Mouse (Mus musculus): ENCODE results near the gene Slc35g1. TPM values are rescaled to one million over a fixed set of nuclear protein-coding genes. Genes with fewer than 3 reads are reported as not detected.

Gene Slc35g1
- polyA plus RNA-seq, 1 experiment from 2014 or later = 3.9 TPM

DNA sequence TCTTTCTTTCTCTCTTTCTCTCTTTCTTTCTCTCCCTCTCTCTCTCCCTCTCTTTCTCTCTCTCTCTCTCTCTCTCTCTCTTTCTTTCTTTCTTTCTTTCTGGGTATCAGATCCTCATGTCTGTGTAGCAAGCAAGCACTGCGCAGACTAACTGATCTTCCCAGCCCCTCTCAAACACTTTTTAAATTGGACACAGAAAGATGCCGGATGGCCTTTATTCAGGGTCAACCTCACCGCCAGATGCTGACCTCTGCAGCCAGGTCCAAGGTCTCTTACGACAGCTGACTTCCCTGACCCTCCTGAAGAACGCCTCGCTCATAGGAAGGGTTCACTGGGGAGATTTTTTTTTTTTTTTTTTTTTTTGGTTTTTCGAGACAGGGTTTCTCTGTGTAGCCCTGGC, 28.8 kb downstream of the Slc35g1 start:
- WGBS (ENCODE audit: insufficient replicate concordance) = 68% methylated on average over 7 of the region's 7 CpGs
- Histone ChIP-seq H3K27ac (replicated peaks) (no peak overlapping the region), H3K9ac (no peak overlapping the region), H3K4me1 (replicated peaks) (no peaks in the 10 kb centered on the region), H3K27me3 (no peaks in the 10 kb centered on the region), H3K4me2 (no peak overlapping the region), H3K4me3 (replicated peaks) (no peak overlapping the region), H3K9me3 (replicated peaks) (no peaks in the 10 kb centered on the region), H3K36me3 (replicated peaks) (no peaks in the 10 kb centered on the region)
- no peak for ATAC-seq (ENCODE audit: insufficient read depth)

- Histone ChIP-seq H3K4me1 (replicated peaks) (no peaks in the 10 kb centered on the region), H3K27ac (replicated peaks) (no peak overlapping the region), H3K36me3 (replicated peaks) (no peaks in the 10 kb centered on the region), H3K4me3 (replicated peaks) (no peak overlapping the region), H3K27me3 (no peaks in the 10 kb centered on the region), H3K9me3 (replicated peaks) (no peaks in the 10 kb centered on the region), H3K4me2 (no peak overlapping the region), H3K9ac (no peak overlapping the region)
- WGBS (ENCODE audit: insufficient replicate concordance) = 24% methylated on average over 5 of the region's 5 CpGs
- ATAC-seq (ENCODE audit: insufficient read depth) = no peak
Measured at GRCm38 (mm10) chr19:38429269-38429668, 33.5 kb downstream of the Slc35g1 start.

GRCm38 (mm10) chr19:38430475-38430874, 34.7 kb downstream of the Slc35g1 start:
- Histone ChIP-seq H3K27me3 (no peaks in the 10 kb centered on the region), H3K9ac (no peak overlapping the region), H3K27ac (replicated peaks) (no peak overlapping the region), H3K4me1 (replicated peaks) (no peaks in the 10 kb centered on the region), H3K9me3 (replicated peaks) (no peaks in the 10 kb centered on the region), H3K4me2 (no peak overlapping the region), H3K36me3 (replicated peaks) (no peaks in the 10 kb centered on the region), H3K4me3 (replicated peaks) (no peak overlapping the region)
- no peak for ATAC-seq (ENCODE audit: insufficient read depth)
- WGBS (ENCODE audit: insufficient replicate concordance) = 70% methylated on average over 8 of the region's 8 CpGs

GRCm38 (mm10) chr19:38431326-38431725, 35.5 kb downstream of the Slc35g1 start:
- no peak overlapping the region for H3K9ac ChIP-seq
- no peaks in the 10 kb centered on the region for H3K4me1 ChIP-seq (replicated peaks)
- no peak for ATAC-seq (ENCODE audit: insufficient read depth)
- H3K36me3 ChIP-seq (replicated peaks) = no peaks in the 10 kb centered on the region
- WGBS (ENCODE audit: insufficient replicate concordance) = 67% methylated on average over 7 of the region's 7 CpGs
- no peak overlapping the region for H3K4me3 ChIP-seq (replicated peaks)
- H3K27ac ChIP-seq (replicated peaks) = no peak overlapping the region
- no peaks in the 10 kb centered on the region for H3K9me3 ChIP-seq (replicated peaks)
- no peaks in the 10 kb centered on the region for H3K27me3 ChIP-seq
- H3K4me2 ChIP-seq = no peak overlapping the region

- H3K4me2 ChIP-seq = no peak overlapping the region
- no peaks in the 10 kb centered on the region for H3K36me3 ChIP-seq (replicated peaks)
- no peak overlapping the region for H3K27ac ChIP-seq (replicated peaks)
- WGBS (ENCODE audit: insufficient replicate concordance) = 53% methylated on average over 3 of the region's 3 CpGs
- H3K9ac ChIP-seq = no peak overlapping the region
- ATAC-seq (ENCODE audit: insufficient read depth) = no peak
- H3K27me3 ChIP-seq = no peaks in the 10 kb centered on the region
- H3K9me3 ChIP-seq (replicated peaks) = no peaks in the 10 kb centered on the region
- H3K4me3 ChIP-seq (replicated peaks) = no peak overlapping the region
- no peaks in the 10 kb centered on the region for H3K4me1 ChIP-seq (replicated peaks)
Measured at GRCm38 (mm10) chr19:38432021-38432420, 36.2 kb downstream of the Slc35g1 start.

DNA sequence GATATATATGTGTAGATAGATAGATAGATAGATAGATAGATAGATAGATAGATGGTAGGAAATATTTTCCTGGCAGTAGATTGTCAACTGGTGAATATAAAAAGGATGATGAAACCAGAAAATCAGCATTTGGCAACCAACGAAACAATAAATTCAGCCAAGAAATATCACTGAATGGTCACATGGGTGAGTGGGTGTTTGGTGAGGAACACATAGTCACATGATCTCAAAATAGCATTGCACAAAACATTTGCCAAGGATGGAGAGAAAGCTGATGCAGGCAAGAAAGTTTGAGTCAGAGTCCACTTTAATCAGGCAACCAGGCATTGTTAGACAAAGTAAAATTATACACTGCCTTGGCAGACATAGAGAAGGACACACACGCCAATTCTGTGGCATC, 37.6 kb downstream of the Slc35g1 start:
- 73% methylated on average over 2 of the region's 2 CpGs for WGBS (ENCODE audit: insufficient replicate concordance)
- ATAC-seq (ENCODE audit: insufficient read depth) = no peak
- Histone ChIP-seq H3K36me3 (replicated peaks) (no peaks in the 10 kb centered on the region), H3K27me3 (no peaks in the 10 kb centered on the region), H3K4me1 (replicated peaks) (no peaks in the 10 kb centered on the region), H3K9me3 (replicated peaks) (no peaks in the 10 kb centered on the region), H3K4me2 (no peak overlapping the region), H3K27ac (replicated peaks) (no peak overlapping the region), H3K4me3 (replicated peaks) (no peak overlapping the region), H3K9ac (no peak overlapping the region)

DNA sequence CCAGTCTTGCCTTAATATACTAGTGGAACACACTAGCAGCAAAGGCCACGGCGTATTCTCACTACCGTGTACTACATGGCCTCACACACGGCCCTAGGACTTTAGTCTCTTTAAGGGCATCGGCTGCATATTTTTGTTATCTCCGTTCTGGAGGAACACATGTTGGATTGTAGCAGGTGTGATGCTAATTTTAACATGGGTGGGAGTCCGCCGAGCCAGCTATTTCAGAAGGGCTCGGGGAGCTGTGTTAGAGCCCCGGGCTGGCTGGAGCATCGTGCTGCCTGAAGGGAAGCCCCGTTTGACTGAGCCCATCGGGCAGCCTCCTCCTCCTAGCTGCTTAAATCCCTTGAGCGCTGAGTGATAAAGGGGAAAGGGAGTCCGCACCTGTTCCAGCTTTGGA, 39.4 kb downstream of the Slc35g1 start:
- Histone ChIP-seq H3K9me3 (replicated peaks) (no peaks in the 10 kb centered on the region), H3K4me2 (no peak overlapping the region), H3K27me3 (no peaks in the 10 kb centered on the region), H3K4me1 (replicated peaks) (no peaks in the 10 kb centered on the region), H3K36me3 (replicated peaks) (no peaks in the 10 kb centered on the region), H3K4me3 (replicated peaks) (no peak overlapping the region), H3K27ac (replicated peaks) (no peak overlapping the region), H3K9ac (no peak overlapping the region)
- 79% methylated on average over 15 of the region's 15 CpGs for WGBS (ENCODE audit: insufficient replicate concordance)
- ATAC-seq (ENCODE audit: insufficient read depth) = no peak

GRCm38 (mm10) chr19:38441860-38442259, 46.1 kb downstream of the Slc35g1 start:
- Histone ChIP-seq H3K27me3 (no peaks in the 10 kb centered on the region), H3K4me3 (replicated peaks) (no peak overlapping the region), H3K4me2 (no peak overlapping the region), H3K9ac (no peak overlapping the region), H3K9me3 (replicated peaks) (no peaks in the 10 kb centered on the region), H3K4me1 (replicated peaks) (no peaks in the 10 kb centered on the region), H3K27ac (replicated peaks) (no peak overlapping the region), H3K36me3 (replicated peaks) (no peaks in the 10 kb centered on the region)
- no peak for ATAC-seq (ENCODE audit: insufficient read depth)
- 72% methylated on average over 8 of the region's 8 CpGs for WGBS (ENCODE audit: insufficient replicate concordance)

DNA sequence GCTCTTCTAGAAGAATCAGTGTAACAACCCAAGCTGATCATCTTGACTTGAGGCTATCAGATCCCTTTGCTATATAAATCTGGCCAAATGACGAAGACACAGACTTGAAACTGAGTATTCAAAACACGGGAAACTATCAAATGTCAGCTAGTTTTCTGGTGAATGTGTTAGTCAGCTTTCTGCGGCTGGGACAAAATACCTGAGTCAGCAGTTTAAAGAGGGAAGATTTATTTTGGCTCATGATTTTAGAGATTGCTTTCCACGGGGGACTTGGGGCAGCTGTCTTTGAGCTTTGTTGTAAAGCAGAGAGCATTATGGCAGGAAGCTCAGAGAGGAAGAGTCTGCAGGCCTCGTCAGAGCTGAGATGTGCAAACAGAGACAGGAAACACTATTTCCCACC, 50.0 kb downstream of the Slc35g1 start:
- Histone ChIP-seq H3K36me3 (replicated peaks) (no peaks in the 10 kb centered on the region), H3K27me3 (no peaks in the 10 kb centered on the region), H3K4me2 (no peak overlapping the region), H3K4me3 (replicated peaks) (no peak overlapping the region), H3K9ac (no peak overlapping the region), H3K9me3 (replicated peaks) (no peaks in the 10 kb centered on the region), H3K27ac (replicated peaks) (no peak overlapping the region), H3K4me1 (replicated peaks) (no peaks in the 10 kb centered on the region)
- 40% methylated on average over 5 of the region's 5 CpGs for WGBS (ENCODE audit: insufficient replicate concordance)
- no peak for ATAC-seq (ENCODE audit: insufficient read depth)

Other genes with a start within 250 kb of the Slc35g1 start
- 10.9 and 11.1 TPM in 2 replicates for gene Fra10ac1, start 171.8 kb upstream of the Slc35g1 start, polyA plus RNA-seq (2015; fragmentation: Nextera tagmentation; extraction: Ambion mirVana)
- gene Lgi1, start 131.4 kb upstream of the Slc35g1 start, polyA plus RNA-seq (2015; fragmentation: Nextera tagmentation; extraction: Ambion mirVana) = 0.03 and 0.12 TPM in 2 replicates
- gene Plce1, start 85.1 kb downstream of the Slc35g1 start, polyA plus RNA-seq (2015; fragmentation: Nextera tagmentation; extraction: Ambion mirVana) = 0.47 and 0.77 TPM in 2 replicates